Mouse (Mus musculus): ENCODE results near the gene Chrm3. TPM values are rescaled to one million over a fixed set of nuclear protein-coding genes. Genes with fewer than 3 reads are reported as not detected.
"Not testable (repeated sequence)": the region's sequence is repeated elsewhere in the genome, so short reads cannot be mapped to it uniquely, and the experiment has no call there.

Gene Chrm3
- polyA plus RNA-seq, 1 experiment from 2014 or later, result 0.70 TPM

- H3K36me3 ChIP-seq; H3K4me2 ChIP-seq; H3K4me3 ChIP-seq; H3K9ac ChIP-seq; H3K4me1 ChIP-seq; H3K27ac ChIP-seq (replicated peaks); H3K27me3 ChIP-seq (replicated peaks); H3K9me3 ChIP-seq: not testable (repeated sequence)
- WGBS, result 59% methylated on average over 33 of the region's 33 CpGs
- ATAC-seq (ENCODE audit: extremely low read depth, insufficient number of reproducible peaks, low FRiP score, low TSS enrichment), result peak; percentile 63; the same call in 1 of the 2 replicates
Observed at GRCm38 (mm10) chr13:9834146-9834679, 526.4 kb downstream of the Chrm3 start.

GRCm38 (mm10) chr13:9826227-9826626, 534.4 kb downstream of the Chrm3 start:
- 56% methylated on average over 5 of the region's 5 CpGs for WGBS

More at GRCm38 (mm10) chr13:9826227-9826626, 534.4 kb downstream of the Chrm3 start:
- no peaks in the 10 kb centered on the region for H3K27me3 ChIP-seq (replicated peaks)
- H3K9ac ChIP-seq, result no peak overlapping the region
- H3K9me3 ChIP-seq, result no peaks in the 10 kb centered on the region
- no peak overlapping the region for H3K27ac ChIP-seq (replicated peaks)
- no peak overlapping the region for H3K4me2 ChIP-seq
- peaks cover 2% of the 10 kb centered on the region; the same call in 1 of the 2 replicates for H3K4me1 ChIP-seq
- no peak overlapping the region for H3K4me3 ChIP-seq
- ATAC-seq (ENCODE audit: extremely low read depth, insufficient number of reproducible peaks, low FRiP score, low TSS enrichment), result no peak
- no peaks in the 10 kb centered on the region for H3K36me3 ChIP-seq

Small RNAs within 50 kb of the gene (microRNA-seq; reads per million reads assigned to microRNA genes)
- gene Gm24187, result 1.0 reads per million
